Mouse (Mus musculus) liver (tissue): Measurements from ENCODE around the gene Inpp4b.

Source experiments
- DNase-seq: peaks from one replicate; pipeline ENCODE4 v3.0.0-alpha.2; 2020; ENCODE audit warnings: mixed read lengths

The Inpp4b gene

GRCm38 (mm10) chr8:81342236-81342998, at the start of gene Inpp4b:
TSS of gene Inpp4b (plus strand) at chr8:81342556.
- peak; percentile 53 for DNase-seq

GRCm38 (mm10) chr8:81335250-81335649, 7.1 kb upstream of the Inpp4b start:
- DNase-seq: no peak

GRCm38 (mm10) chr8:81341191-81341590, 1.2 kb upstream of the Inpp4b start:
- no peak for DNase-seq

GRCm38 (mm10) chr8:81341591-81342235, 643 bp upstream of the Inpp4b start:
- peak; percentile 59 for DNase-seq

GRCm38 (mm10) chr8:81342999-81343302, 595 bp downstream of the Inpp4b start:
- no peak for DNase-seq

GRCm38 (mm10) chr8:81345170-81345697, 2.9 kb downstream of the Inpp4b start:
- no peak for DNase-seq

GRCm38 (mm10) chr8:81349452-81349851, 7.1 kb downstream of the Inpp4b start:
- DNase-seq: peak; percentile 32

GRCm38 (mm10) chr8:81353460-81353859, 11.1 kb downstream of the Inpp4b start:
- DNase-seq: no peak

GRCm38 (mm10) chr8:81358108-81358507, 15.8 kb downstream of the Inpp4b start:
- DNase-seq: no peak

- DNase-seq: no peak
These were observed 18.2 kb downstream of the Inpp4b start for GRCm38 (mm10) chr8:81360518-81360917.

GRCm38 (mm10) chr8:81361162-81361561, 18.8 kb downstream of the Inpp4b start:
- DNase-seq: no peak

- DNase-seq: no peak
These were observed 28.3 kb downstream of the Inpp4b start for GRCm38 (mm10) chr8:81370607-81371006.

GRCm38 (mm10) chr8:81371844-81372243, 29.5 kb downstream of the Inpp4b start:
- no peak for DNase-seq

- no peak for DNase-seq
These were observed 32.6 kb downstream of the Inpp4b start for GRCm38 (mm10) chr8:81374877-81375475.

GRCm38 (mm10) chr8:81388953-81389352, 46.6 kb downstream of the Inpp4b start:
- DNase-seq: no peak

- DNase-seq: no peak
These were observed 56.7 kb downstream of the Inpp4b start for GRCm38 (mm10) chr8:81399071-81399470.

GRCm38 (mm10) chr8:81399501-81399900, 57.1 kb downstream of the Inpp4b start:
- DNase-seq: no peak

- DNase-seq: no peak
These were observed 70.4 kb downstream of the Inpp4b start for GRCm38 (mm10) chr8:81412707-81413106.

GRCm38 (mm10) chr8:81443957-81444356, 101.6 kb downstream of the Inpp4b start:
- DNase-seq: no peak

- DNase-seq: no peak
These were observed 107.4 kb downstream of the Inpp4b start for GRCm38 (mm10) chr8:81449798-81450197.

- no peak for DNase-seq
These were observed 109.7 kb downstream of the Inpp4b start for GRCm38 (mm10) chr8:81452082-81452481.

GRCm38 (mm10) chr8:81454830-81455229, 112.5 kb downstream of the Inpp4b start:
- DNase-seq: no peak

GRCm38 (mm10) chr8:81463762-81464161, 121.4 kb downstream of the Inpp4b start:
- no peak for DNase-seq

- DNase-seq: no peak
These were observed 124.4 kb downstream of the Inpp4b start for GRCm38 (mm10) chr8:81466776-81467175.
